Mouse (Mus musculus): Measurements from ENCODE around the gene Dip2a. TPM values are rescaled to one million over a fixed set of nuclear protein-coding genes. Genes with fewer than 3 reads are reported as not detected.

The Dip2a gene
- polyA plus RNA-seq, 1 experiment from 2014 or later, result 5.7 TPM

DNA sequence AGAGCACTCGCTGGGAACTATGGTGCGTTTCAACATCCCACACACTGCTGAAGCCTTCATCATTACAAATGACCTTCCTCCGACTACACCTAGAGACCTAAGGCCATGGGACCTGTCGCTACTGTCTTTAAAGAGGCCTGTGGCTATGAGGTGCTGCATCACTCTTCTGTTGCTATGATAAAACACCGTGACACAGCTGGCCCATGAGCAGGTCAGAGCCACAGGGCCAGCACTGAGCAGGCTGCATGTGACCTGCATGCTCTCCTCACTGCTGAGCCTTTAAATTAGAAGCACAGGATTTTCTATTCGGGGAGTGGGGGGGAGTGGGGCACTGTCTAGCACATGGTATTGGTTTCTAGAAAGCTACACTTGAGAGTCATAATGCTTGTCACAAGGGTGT, 133.0 kb downstream of the Dip2a start:
- Histone ChIP-seq H3K4me2 (replicated peaks; ENCODE audit: low read depth, low read length) (no peak overlapping the region), H3K9ac (ENCODE audit: low read depth, low read length) (no peak overlapping the region), H3K36me3 (ENCODE audit: control insufficient read depth, insufficient read depth, low read length) (peaks cover 43% of the 10 kb centered on the region), H3K27me3 (ENCODE audit: control insufficient read depth, insufficient read depth, low read length) (no peaks in the 10 kb centered on the region), H3K27ac (ENCODE audit: low read depth, low read length) (no peak overlapping the region), H3K4me1 (ENCODE audit: control insufficient read depth, insufficient read depth, low read length) (no peaks in the 10 kb centered on the region), H3K4me3 (ENCODE audit: low read length) (no peak overlapping the region), H3K9me3 (ENCODE audit: control insufficient read depth, low read length) (peaks cover 9% of the 10 kb centered on the region)
- no peak for ATAC-seq (ENCODE audit: low FRiP score, low TSS enrichment)
- WGBS, result 96% methylated on average over 6 of the region's 6 CpGs

DNA sequence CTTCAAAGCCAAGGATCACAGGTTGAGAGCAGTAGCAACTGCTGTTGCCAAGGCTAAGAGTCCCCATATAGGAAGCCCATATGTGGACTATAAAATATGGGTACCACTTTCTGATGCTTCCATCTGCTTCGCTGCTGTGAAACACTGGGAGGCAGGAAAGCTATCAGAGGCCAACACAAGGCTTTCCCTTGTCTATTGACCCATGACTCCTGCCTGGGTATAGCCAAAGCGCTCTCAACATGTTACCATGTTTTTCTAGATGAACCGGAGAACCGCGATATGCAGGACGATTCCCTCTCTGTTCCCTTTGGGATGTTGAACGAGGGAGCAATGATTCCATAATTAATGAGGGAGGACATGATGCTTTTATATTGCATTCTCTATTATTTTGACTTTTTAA, 134.3 kb downstream of the Dip2a start:
- 94% methylated on average over 7 of the region's 7 CpGs for WGBS
- Histone ChIP-seq H3K27ac (ENCODE audit: low read depth, low read length) (no peak overlapping the region), H3K36me3 (ENCODE audit: control insufficient read depth, insufficient read depth, low read length) (peaks cover 35% of the 10 kb centered on the region), H3K4me2 (replicated peaks; ENCODE audit: low read depth, low read length) (no peak overlapping the region), H3K9ac (ENCODE audit: low read depth, low read length) (no peak overlapping the region), H3K4me1 (ENCODE audit: control insufficient read depth, insufficient read depth, low read length) (no peaks in the 10 kb centered on the region), H3K9me3 (ENCODE audit: control insufficient read depth, low read length) (peaks cover 9% of the 10 kb centered on the region), H3K27me3 (ENCODE audit: control insufficient read depth, insufficient read depth, low read length) (no peaks in the 10 kb centered on the region), H3K4me3 (ENCODE audit: low read length) (no peak overlapping the region)
- ATAC-seq (ENCODE audit: low FRiP score, low TSS enrichment), result no peak

Other genes with a start within 250 kb of the Dip2a start
- 0.30 TPM in 1 of 2 replicates, not detected in the other for gene Slc5a4b, start 234.3 kb downstream of the Dip2a start, polyA plus RNA-seq (2014; fragmentation: Nextera tagmentation; extraction: Ambion mirVana)
- not detected in 2 replicates for gene Slc5a4a, start 197.8 kb downstream of the Dip2a start, polyA plus RNA-seq (2014; fragmentation: Nextera tagmentation; extraction: Ambion mirVana)
- 39.4 and 57.6 TPM in 2 replicates for gene Prmt2, start 107.4 kb downstream of the Dip2a start, polyA plus RNA-seq (2014; fragmentation: Nextera tagmentation; extraction: Ambion mirVana)
- gene S100b, start 91.4 kb downstream of the Dip2a start, polyA plus RNA-seq (2014; fragmentation: Nextera tagmentation; extraction: Ambion mirVana), result 0.32 and 0.56 TPM in 2 replicates
- gene AC141477.1, start 95.2 kb upstream of the Dip2a start, polyA plus RNA-seq (2014; fragmentation: Nextera tagmentation; extraction: Ambion mirVana), result not detected in 2 replicates
- 20.2 and 27.1 TPM in 2 replicates for gene Pcnt, start 97.5 kb upstream of the Dip2a start, polyA plus RNA-seq (2014; fragmentation: Nextera tagmentation; extraction: Ambion mirVana)
- not detected in 2 replicates for gene 2610028H24Rik, start 103.8 kb upstream of the Dip2a start, polyA plus RNA-seq (2014; fragmentation: Nextera tagmentation; extraction: Ambion mirVana)
- gene Mcm3ap, start 123.6 kb upstream of the Dip2a start, polyA plus RNA-seq (2014; fragmentation: Nextera tagmentation; extraction: Ambion mirVana), result 51.3 and 71.4 TPM in 2 replicates
- gene Ybey, start 123.8 kb upstream of the Dip2a start, polyA plus RNA-seq (2014; fragmentation: Nextera tagmentation; extraction: Ambion mirVana), result 5.3 and 6.0 TPM in 2 replicates
- gene Lss, start 186.3 kb upstream of the Dip2a start, polyA plus RNA-seq (2014; fragmentation: Nextera tagmentation; extraction: Ambion mirVana), result 9.7 and 21.9 TPM in 2 replicates
- gene Spatc1l, start 217.0 kb upstream of the Dip2a start, polyA plus RNA-seq (2014; fragmentation: Nextera tagmentation; extraction: Ambion mirVana), result not detected in 2 replicates
- gene Ftcd, start 230.4 kb upstream of the Dip2a start, polyA plus RNA-seq (2014; fragmentation: Nextera tagmentation; extraction: Ambion mirVana), result 0.28 and 0.46 TPM in 2 replicates